Mouse (Mus musculus) kidney, postnatal 14 days (tissue): ENCODE measurements around the gene Mical3.

Experiments
- DNase-seq: peaks from one replicate; pipeline ENCODE4 v3.0.0; 2022; ENCODE audit warnings: mixed read lengths

Gene Mical3

DNA sequence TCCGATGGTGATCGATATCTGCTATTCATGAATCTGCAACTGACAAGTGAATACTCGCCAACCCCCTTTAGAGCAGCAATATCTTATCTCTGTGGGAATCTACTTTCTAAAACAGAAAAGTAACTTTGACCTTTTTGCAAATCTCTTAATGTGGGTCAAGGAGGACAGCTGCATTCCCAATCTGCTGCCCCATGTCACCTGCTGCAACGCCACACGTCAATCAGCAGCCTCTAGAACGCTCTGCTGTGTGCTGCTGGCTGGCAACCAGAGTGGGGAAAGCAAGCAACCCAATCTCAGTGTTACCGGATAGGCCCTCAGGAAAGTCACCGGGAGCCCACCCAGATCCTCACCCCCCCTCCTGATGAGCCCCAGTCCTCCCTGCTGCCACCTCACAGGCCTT, 79.4 kb downstream of the Mical3 start:
- no peak for DNase-seq

DNA sequence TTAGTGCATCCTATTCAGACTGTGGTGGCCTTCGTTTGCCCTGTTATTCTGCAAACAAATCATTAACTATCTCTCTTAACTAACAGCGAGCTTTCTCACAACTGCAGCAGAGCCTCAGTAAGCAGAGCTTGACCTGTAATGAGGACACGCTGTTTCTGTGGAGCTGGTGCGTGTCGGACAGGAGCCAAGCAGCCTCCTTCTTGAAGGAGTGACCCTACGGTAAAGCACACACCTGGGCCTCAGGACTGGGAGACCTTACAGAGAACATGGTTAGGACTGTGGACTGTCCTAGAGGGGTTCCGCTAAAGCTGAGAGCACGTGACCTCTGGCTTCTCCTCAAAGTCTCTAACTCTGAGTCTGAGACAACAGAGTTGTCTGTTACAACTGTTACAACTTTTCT, 82.1 kb downstream of the Mical3 start:
- peak; percentile 89 for DNase-seq

DNA sequence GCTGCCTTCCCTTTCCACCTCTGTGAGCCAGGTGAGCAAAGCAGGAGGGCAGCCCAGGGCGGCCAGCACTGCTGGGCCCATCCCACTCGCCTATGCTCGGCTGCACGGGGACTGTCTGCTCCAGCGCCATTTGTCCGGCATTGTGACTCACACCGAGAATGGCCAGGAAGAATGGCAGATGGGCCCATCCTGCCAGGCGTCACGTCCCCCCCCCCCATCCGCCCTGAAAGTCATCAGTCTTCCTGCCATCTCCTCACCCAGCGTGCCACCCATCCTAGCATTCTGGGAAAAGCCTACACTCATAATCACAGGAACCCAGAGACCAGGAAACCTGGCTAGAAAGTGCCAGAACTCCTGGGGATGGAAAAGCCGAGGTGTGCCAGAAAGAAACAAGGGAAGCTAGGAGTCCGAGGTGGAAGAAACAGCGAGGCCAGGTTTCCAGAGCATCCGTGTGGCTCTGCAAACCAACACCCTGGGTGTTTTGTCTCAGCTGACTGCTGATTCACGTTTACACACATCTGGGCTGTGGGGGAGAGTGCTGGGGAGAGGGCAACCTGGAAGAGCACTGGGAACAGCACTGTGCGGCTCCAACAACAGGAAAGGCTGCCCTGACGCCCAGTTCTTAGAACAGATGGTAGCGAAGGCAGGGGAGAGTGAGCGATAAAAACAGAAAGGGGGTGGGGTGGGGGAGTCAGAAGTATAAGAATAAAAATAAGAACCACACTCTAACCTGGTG, 85.3 kb downstream of the Mical3 start:
- peak; percentile 41 for DNase-seq

DNA sequence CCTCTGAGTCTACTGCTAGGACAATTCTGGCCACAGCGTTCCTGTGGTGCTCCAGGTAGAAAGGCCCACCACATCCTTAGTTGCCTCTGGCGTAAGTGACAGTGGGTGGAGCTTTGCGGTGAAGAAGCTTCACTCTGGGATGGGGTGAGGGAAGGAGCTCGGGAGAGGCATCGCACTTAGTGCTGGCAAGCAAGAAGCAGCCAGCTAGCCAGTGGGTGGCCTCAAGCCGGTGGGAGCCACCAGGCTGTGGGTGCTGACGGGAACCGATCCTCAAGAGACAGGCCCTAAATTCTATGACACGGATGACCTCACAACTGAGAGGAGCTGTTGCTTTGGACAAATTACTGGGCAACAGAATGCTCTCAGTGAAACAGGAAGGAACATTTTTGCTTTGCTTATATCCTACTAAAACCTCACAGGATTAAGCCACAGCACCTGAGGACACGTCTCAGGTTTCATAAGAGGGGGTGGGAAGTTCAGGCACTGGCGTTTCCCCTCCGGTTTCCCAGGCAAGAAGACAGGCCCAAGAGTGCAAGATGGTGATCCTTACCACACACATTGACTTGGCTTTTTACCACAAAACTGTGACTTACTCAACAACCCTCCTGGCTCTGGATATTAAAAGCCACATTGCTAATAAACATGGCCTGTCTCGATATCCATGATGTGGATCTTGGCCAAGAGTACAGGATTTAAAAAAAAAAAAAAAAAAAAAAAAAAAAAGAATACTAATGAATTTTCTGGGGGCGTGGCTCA, 87.2 kb downstream of the Mical3 start:
- no peak for DNase-seq

DNA sequence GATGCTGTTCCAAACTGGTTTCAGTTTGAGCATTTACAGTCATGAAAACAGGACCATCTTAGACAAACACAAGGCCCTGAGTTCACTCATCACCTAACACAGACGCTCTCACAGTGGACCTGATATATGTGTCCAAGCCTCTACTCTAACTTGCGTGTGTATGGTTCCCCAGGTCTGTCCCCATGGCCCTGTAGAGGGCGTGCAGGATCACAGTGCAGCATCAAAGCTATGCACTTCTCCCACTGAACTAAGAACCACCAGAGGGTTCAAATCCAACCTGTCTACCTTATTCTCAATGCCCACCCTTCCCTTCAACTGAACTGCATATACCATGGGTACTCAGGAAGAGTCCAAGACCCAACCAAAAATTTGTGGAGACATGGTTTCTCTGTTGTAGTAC, 91.1 kb downstream of the Mical3 start:
- no peak for DNase-seq

DNA sequence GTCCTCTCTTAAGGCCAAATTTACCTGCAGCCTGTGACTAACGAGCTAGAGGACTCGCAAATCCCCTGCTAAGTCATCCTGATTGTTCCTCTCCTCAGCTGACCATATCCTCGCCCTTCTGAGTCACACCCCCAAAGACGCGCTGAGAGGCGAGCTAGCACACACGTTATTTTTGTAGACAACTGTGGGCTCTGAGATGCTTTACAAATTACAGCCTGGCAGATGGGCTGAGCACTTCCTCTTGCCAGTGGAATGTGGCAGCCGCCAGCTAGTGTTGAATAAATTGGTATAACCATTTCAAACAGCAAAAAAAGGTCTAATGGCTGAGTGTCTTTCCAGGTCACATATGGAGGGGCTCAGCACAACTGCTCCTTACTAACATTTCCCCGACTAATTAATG, 91.5 kb downstream of the Mical3 start:
- no peak for DNase-seq

DNA sequence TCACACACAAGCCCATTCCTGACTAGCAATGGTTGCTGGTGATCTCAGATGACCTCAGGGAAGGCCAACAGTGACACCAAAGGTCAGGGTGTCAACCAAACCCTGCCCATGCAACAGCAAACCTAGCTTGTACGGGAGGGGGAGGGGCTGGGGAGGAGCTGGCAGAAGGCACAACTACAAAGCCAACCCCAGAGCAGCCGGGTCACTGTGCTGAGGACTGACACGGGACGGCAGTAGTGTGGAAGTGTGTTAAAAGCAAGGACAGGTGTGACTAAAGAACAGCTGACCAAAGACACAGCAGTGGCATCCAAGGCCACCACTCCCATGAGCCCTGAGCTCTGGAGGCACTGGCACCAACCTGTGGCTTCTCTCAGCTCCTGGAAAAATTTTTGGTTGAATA, 93.7 kb downstream of the Mical3 start:
- DNase-seq: no peak

DNA sequence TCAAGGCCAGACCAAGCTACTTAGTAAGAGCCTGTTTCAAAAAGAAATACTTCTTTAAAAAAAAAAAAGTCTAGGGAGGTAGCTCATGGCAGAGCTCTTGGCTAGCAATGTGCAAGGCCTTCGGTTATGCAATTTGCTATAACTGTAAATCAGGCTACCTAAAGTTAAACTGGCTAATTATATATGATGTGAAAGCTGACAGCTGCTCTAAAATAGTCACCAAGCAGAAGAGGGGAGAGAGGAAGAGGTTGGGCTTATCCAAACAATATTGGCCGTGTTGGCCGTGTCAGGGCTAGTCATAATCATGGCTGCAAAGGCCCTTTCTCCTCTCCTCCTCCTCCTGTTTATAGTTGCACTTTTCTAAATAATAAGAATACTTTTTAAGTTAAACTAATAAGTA, 94.9 kb downstream of the Mical3 start:
- no peak for DNase-seq

DNA sequence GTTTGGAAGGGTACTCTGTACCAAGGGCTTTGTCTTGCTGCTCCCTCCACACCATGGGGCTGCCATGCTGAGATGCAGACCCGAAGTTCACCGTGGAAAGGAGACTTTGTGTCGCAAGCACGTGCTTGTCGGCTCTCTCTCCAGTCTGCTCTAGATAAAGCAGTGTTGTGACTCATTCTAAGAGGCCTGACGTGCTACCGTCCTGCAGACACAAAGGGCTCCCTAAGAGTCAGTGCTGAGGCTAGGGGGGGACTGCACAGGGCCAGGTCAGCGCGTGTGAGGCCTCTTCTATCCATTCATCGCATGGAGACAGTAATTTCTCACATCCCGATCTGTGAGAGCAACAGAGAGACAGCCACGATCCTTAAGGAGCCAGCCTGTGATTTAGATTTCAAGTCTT, 95.5 kb downstream of the Mical3 start:
- no peak for DNase-seq

DNA sequence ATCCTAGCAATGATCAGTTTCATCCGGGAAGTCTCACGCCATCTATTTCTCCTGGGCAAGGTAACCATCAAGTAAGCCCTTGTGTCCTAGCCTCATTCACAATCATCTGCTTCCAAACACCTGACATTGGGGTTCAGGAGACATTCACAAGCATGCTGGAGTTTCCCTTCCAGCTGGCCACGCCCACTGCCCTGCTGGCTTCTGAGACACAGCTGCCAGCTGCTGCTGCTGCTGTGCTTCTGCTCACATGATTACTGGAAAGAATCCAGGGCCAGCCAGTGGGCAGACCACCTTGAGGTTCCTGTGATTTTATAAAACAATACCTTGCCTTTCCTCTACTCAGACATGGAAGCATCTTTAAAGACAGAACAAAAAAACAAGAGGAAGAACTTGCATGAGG, 97.5 kb downstream of the Mical3 start:
- DNase-seq: no peak

DNA sequence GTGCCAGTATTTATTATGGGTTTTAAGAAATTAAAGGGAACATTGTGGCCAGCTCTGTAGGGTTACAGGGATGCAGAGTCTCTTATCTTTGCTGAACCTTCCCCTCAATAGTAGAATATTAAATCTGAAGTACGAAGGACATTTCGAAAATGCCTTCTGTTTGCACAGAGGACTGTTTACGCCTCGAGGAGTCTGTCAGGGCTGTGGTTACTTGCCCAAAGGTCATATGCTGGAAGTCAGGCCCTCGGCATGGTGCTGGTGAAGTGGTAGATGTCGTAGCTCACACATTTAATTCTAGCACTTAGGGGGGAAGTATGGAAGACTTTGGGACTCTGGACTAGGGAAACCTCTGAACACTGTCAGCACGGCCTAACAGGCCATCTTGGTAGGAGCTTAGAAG, 99.4 kb downstream of the Mical3 start:
- DNase-seq: no peak

DNA sequence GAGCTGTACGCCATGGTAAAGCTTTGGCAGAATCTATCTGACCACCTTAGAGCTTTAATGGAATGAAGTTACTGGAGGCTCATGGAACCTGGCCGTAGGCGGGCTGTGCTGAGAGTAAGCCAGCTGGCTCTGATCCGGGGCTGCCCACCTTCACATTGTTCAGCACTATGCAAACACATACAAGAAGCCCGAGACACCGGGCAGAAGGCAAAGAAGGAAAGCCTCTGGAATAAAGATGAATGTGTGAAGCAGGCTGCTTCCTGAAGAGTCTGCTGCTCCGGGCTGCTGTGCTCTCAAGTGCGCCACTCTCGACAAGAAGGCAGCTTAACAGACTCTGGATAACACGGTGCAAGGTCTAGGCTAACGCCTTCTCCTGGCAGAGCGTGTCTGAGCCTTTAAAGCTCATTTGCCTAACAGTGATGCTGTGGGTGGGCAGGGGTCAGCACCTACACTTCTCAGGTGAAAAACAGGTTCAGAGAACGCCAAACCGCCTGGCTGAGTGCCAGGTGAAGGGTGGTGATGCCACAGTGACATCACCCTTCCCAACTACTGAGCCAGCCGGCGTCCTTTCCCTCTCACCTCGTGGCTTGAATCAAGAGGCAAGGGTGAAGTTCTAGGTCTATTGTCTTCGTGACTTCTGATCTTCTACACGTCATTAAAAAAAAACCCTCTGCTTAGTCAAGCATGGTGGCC, 100.8 kb downstream of the Mical3 start:
- DNase-seq: no peak

DNA sequence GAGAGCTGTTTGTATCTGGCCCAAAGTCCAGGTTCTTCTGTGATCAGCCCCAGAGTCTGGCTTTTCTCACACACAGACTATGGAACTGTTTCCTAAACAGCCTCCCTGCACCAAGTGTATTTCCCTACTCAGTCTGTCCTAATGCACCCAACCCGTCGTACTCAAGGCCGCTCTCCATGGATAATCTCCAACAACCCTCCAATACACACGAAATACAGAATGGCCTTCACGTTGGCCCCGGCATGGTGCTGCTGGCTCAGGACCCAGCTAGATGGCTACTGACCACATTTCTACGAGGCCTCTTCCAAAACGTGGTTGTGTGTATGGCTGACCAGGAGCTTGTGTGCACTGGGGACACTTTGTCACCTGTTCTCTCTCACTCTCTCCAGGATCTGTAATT, 102.3 kb downstream of the Mical3 start:
- DNase-seq: no peak

DNA sequence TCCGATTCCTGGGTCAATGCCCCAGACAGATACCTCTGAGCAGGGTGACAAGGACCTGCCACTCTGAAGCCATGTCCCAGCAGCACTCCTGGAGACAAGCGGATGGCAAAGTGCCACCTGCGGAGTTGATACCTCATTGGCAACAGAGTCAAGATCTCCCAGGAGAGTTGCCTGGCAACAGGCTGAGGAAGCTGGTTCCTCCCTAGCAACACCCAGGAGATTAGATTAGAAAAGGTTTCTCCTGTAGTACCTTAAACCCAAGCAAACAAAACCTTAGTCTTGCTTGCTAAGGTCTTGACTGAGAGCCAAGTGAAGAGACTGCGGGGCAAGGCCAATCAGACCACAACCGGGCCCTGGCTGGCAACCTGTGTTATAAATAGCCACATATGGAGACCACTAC, 103.5 kb downstream of the Mical3 start:
- DNase-seq: no peak

DNA sequence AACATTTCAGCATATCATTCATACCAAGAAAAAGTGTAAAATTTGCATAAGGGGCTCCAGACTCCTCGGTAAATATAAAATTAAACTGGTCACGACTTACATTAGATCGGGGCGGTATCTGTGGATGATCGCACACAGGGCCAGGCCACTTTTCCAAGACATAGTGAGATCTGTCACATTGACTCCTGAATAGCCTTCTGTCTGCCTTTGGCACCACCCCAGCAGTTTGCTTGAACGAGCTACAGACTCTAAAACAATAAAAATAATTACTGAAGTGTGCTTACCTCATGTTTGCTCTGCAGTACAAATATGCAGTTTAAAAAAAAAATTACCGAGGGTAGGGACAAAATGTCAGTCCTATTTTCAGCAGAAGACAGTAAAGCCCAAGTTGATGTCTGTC, 103.9 kb downstream of the Mical3 start:
- DNase-seq: no peak

DNA sequence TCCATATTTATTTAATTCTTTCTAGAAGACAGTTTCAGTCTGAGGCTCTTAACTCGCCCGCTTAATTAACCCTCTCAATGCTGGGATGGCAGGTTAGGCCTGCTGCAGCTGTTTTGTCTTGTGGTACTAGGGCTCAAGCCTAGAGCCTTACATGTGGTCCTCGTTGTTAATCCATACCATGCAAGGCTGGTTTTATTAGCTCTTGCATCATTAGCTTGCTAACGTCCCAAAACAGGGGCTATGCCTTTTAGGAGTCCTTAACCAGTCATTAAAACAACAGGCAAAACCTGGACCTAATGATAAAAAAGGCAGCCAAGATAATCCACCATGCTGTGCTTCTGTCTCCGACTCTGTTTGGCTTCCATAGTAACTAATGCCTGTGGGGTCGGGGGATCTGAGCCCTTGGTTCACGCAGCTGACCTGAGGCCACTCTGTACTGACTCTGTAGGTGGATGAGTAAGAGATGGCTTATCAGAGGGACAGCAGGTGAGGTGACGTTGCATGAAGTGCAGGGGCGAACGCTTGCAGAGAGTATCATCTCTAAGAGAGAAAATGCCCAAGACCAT, 104.7 kb downstream of the Mical3 start:
- no peak for DNase-seq

DNA sequence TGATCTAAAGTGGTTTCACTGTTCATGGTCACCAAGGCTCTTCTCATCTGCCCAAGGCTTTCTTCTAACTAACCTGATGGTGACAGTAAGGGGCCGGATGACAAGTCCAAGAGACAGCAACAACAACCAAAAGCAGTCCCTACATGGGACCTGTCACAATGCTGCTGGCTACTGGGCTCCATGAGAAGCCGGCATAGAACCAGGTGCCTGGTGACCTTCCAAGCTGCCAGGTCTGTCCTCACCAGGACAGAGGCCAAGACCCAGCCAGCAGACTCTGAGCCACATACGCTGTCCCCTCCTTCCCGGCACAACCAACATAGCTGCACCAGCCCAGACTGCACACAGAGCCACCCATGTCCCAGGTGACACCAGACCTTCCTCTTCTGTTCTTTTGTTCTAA, 112.7 kb downstream of the Mical3 start:
- no peak for DNase-seq

DNA sequence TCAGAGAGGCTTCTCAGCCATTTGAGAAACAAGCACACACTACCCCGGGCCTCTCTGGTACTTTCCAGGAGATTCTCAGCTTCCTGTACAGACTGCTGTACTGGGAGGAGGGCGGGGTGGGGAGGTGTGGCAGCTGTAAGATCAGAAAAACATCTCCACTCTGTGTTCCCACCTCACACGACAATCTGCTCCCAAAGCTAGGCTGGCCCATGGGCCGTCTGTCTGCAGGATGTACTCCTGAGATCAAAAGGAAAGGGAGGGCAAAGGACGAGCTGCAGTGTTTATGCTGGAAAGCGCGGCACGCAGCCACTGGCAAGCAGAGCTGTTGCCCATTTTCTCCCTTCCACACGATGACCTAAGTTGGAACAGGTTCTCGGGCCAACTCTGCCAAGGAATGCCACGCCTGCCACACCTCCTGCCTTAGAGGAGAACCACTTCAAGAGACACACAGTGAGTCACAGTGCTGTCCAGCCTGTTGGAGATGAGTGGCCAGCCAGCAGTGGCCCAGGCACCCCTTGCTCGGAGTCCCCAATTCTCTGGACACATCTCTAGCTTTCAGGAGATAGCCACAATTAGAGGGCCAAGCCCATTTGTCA, 113.3 kb downstream of the Mical3 start:
- peak; percentile 63 for DNase-seq

DNA sequence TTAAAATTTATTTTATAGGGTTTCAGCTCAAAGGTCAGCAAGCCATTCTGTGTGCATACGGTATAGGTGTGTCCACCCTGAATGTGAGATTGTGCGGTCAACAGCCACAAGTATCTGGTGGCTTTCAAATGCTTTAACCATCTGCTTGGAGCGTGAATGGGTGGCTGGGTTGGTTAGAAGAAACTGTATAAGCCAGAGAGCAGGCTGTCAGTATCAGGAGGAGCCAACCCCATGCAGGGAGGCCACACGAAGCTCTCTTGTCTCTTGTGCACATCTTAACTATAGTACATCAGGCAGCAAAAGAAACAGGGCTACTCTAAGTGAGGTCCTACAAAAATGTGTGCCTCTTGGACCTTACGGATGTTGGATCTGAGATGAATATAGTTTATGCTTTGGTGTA, 114.7 kb downstream of the Mical3 start:
- no peak for DNase-seq

DNA sequence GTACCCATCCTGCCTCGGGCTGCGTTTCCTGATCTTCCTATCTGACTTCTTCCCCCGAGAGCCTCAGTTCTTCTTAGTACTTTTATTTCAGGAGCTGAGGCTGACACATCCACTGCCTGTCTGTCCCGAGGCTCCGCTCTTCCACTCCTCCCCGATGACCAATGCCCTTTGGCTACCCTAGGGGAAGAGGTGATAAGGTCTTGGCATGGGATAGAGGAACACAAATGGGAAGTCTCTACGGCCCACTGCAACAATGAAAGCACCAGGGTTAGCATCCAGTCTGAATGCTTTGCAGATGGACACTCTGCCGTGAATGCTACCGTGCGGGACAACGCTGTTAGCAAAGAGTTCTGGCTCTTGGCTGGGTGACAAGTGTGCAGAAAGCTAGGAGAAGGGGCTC, 116.5 kb downstream of the Mical3 start:
- no peak for DNase-seq

DNA sequence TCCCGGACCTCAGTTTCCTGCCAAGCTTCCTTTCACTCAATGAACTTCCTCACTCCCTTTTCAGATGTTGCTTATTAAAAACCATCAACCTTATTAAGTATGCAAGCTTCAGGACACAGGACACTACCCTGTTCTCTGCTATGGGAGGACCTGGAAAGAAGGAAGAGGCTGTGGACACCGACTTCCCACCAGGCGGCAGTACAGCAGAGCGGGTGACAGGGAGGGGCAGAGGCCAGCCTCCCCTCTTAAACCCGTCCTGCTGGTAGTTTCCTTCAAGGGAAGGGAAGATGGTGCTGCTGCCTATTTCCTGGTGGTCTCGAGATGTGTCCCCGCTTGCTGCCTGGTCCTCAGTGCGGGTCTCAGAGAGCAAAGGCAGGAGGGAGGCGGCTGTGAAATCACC, 117.0 kb downstream of the Mical3 start:
- peak; percentile 60 for DNase-seq

DNA sequence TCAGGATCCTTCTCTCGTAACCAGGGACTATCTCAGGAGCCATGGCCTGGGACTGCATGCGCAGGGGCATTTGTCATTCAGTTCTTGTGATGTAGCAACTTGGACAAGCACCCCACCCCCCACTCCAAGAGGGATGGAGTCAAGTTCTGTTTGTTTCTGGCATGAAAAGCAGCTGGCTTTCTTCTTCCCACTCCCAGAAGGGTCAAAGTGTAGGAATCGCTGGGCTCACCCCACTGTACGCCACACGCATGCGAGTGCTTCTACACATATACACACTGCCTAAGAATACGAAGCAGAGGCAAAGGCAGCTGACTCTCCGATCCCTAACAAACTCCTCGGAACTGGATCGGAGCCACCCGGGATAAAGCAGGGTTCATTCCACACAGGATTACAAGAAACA, 119.1 kb downstream of the Mical3 start:
- DNase-seq: peak; percentile 45

DNA sequence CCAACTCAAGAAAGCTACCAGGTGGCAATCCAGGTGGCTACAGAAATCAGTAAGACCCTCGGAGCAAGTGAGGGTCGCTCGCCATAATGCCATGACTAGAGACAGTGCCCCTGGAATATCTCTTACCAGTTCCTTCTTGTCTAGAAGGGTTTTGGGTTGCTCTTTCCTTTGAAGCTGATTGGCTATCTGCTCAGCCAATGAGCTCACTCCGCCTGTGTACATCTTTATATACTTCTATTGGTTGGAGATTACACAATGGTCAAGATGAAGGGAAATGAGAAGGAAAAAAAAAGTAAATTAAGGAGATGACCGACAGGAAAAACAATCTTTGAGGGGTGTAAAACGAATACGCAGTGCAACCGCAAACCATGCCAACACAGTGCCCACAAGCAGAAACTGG, 121.1 kb downstream of the Mical3 start:
- no peak for DNase-seq
